Mouse (Mus musculus) CH12.LX (cell line): Measurements from ENCODE around the gene Zfp148. TPM values are rescaled to one million over a fixed set of nuclear protein-coding genes. Genes with fewer than 3 reads are reported as not detected.

Source experiments
- DNase-seq: peaks from one replicate; pipeline ENCODE4 v3.0.0-alpha.2; 2013; ENCODE audit errors: extremely low read depth
- H3K27ac ChIP-seq: 2 replicates; pipeline ENCODE4 v1.5.1; 2012; ENCODE audit warnings: low read depth, mild to moderate bottlenecking, control low read depth, moderate library complexity; ENCODE audit not compliant: insufficient read depth
- H3K27me3 ChIP-seq: replicated peaks from 2 replicates; pipeline ENCODE3; 2012; ENCODE audit warnings: inconsistent platforms
- H3K36me3 ChIP-seq, 2 experiments: replicated peaks in 1 of 2; 2 replicates each; pipeline versions ENCODE3 to v1.6.1; 2012; ENCODE audit warnings: inconsistent platforms in 1 of 2, low read length in 1 of 2, mild to moderate bottlenecking in 1 of 2, mixed read lengths in 1 of 2, moderate library complexity in 1 of 2; ENCODE audit not compliant: control insufficient read depth in 1 of 2, insufficient read depth in 1 of 2
- H3K4me1 ChIP-seq, 2 experiments: 2 replicates each; pipeline ENCODE4 v1.6.1; 2012; ENCODE audit warnings: inconsistent platforms in 1 of 2, moderate library complexity in 1 of 2; ENCODE audit not compliant: insufficient read depth in 2 of 2, control insufficient read depth in 1 of 2
- H3K4me2 ChIP-seq: 2 replicates; pipeline ENCODE4 v1.6.1; 2012; ENCODE audit warnings: low read depth, mild to moderate bottlenecking, control low read depth; ENCODE audit not compliant: poor library complexity, insufficient read depth, severe bottlenecking
- H3K4me3 ChIP-seq, 3 experiments: fragments of 150-350 bp in 1 of 3; sonication (generic) in 1 of 3; replicated peaks in 1 of 3; 2 replicates each; pipeline versions ENCODE3 to v1.5.1; 2011 to 2012; ENCODE audit warnings: low read depth in 2 of 3, low read length in 2 of 3, mild to moderate bottlenecking in 2 of 3, moderate library complexity in 2 of 3, control low read depth in 1 of 3, improper control_type of control experiment in 1 of 3, inconsistent platforms in 1 of 3, mixed read lengths in 1 of 3; ENCODE audit not compliant: poor library complexity in 1 of 3
- H3K79me2 ChIP-seq: replicated peaks from 2 replicates; pipeline ENCODE4 v1.6.1; 2012; ENCODE audit warnings: mild to moderate bottlenecking, moderate library complexity; ENCODE audit not compliant: control insufficient read depth, poor library complexity, insufficient read depth, severe bottlenecking; ENCODE audit errors: extremely low read depth
- H3K9ac ChIP-seq: 2 replicates; pipeline ENCODE4 v1.6.1; 2012; ENCODE audit warnings: low read depth, mild to moderate bottlenecking, control low read depth, moderate library complexity; ENCODE audit not compliant: insufficient read depth
- H3K9me3 ChIP-seq: replicated peaks from 2 replicates; pipeline ENCODE3; 2012; ENCODE audit warnings: low read length, inconsistent platforms, mixed read lengths
- BHLHE40 ChIP-seq: IDR thresholded peaks from 2 replicates; pipeline ENCODE4 v1.6.1; 2011; ENCODE audit warnings: mild to moderate bottlenecking, low read depth, low read length, improper control_type of control experiment
- CHD2 ChIP-seq: IDR thresholded peaks from 2 replicates; pipeline ENCODE4 v1.6.1; 2011; ENCODE audit warnings: low read length, improper control_type of control experiment
- E2F4 ChIP-seq: IDR thresholded peaks from 2 replicates; pipeline ENCODE4 v1.6.1; 2011; ENCODE audit warnings: low read depth, low read length, improper control_type of control experiment; ENCODE audit not compliant: insufficient replicate concordance
- ELF1 ChIP-seq: IDR thresholded peaks from 2 replicates; pipeline ENCODE4 v1.6.1; 2014; ENCODE audit warnings: low read depth, mild to moderate bottlenecking, inconsistent platforms, low read length, improper control_type of control experiment
- EP300 ChIP-seq: IDR thresholded peaks from 2 replicates; pipeline ENCODE4 v1.6.1; 2011; ENCODE audit warnings: low read length, improper control_type of control experiment
- ETS1 ChIP-seq: conservative IDR thresholded peaks from 2 replicates; pipeline ENCODE4 v1.6.1; 2012; ENCODE audit warnings: low read depth, mild to moderate bottlenecking, inconsistent platforms, low read length, improper control_type of control experiment, moderate library complexity
- GABPA ChIP-seq: IDR thresholded peaks from 2 replicates; pipeline ENCODE4 v1.6.1; 2012; ENCODE audit warnings: low read depth, low read length, improper control_type of control experiment, inconsistent platforms; ENCODE audit not compliant: insufficient replicate concordance
- IRF4 ChIP-seq: IDR thresholded peaks from 2 replicates; pipeline ENCODE4 v1.6.1; 2014; ENCODE audit warnings: low read depth, mild to moderate bottlenecking, inconsistent platforms, low read length, improper control_type of control experiment
- JUN ChIP-seq: IDR thresholded peaks from 2 replicates; pipeline ENCODE4 v1.6.1; 2011; ENCODE audit warnings: low read depth, mild to moderate bottlenecking, low read length, improper control_type of control experiment, moderate library complexity; ENCODE audit not compliant: insufficient read depth
- JUND ChIP-seq: conservative IDR thresholded peaks from 2 replicates; pipeline ENCODE4 v1.6.1; 2011; ENCODE audit warnings: low read depth, low read length, improper control_type of control experiment
- MAFK ChIP-seq: IDR thresholded peaks from 2 replicates; pipeline ENCODE4 v1.6.1; 2011; ENCODE audit warnings: low read length, improper control_type of control experiment; ENCODE audit not compliant: insufficient replicate concordance
- MAZ ChIP-seq: IDR thresholded peaks from 2 replicates; pipeline ENCODE4 v1.6.1; 2012; ENCODE audit warnings: low read depth, mild to moderate bottlenecking, inconsistent platforms, low read length, improper control_type of control experiment, moderate library complexity
- MEF2A ChIP-seq: IDR thresholded peaks from 2 replicates; pipeline ENCODE4 v1.6.1; 2014; ENCODE audit warnings: low read depth, mild to moderate bottlenecking, inconsistent platforms, low read length, improper control_type of control experiment, borderline replicate concordance
- NELFE ChIP-seq: IDR thresholded peaks from 2 replicates; pipeline ENCODE4 v1.6.1; 2011; ENCODE audit warnings: low read depth, low read length, improper control_type of control experiment
- NRF1 ChIP-seq: IDR thresholded peaks from 2 replicates; pipeline ENCODE4 v1.6.1; 2014; ENCODE audit warnings: low read depth, mild to moderate bottlenecking, inconsistent platforms, low read length, improper control_type of control experiment, moderate library complexity
- PAX5 ChIP-seq: IDR thresholded peaks from 2 replicates; pipeline ENCODE4 v1.6.1; 2012; ENCODE audit warnings: low read length, inconsistent platforms, mixed read lengths
- POLR2A ChIP-seq: IDR thresholded peaks from 2 replicates; pipeline ENCODE4 v1.6.1; 2011; ENCODE audit warnings: low read depth, mild to moderate bottlenecking, improper control_type of control experiment, low read length
- POLR2AphosphoS2 ChIP-seq: IDR thresholded peaks from 2 replicates; pipeline ENCODE4 v1.6.1; 2011; ENCODE audit warnings: low read depth, low read length, improper control_type of control experiment
- RAD21 ChIP-seq: IDR thresholded peaks from 2 replicates; pipeline ENCODE4 v1.6.1; 2011; ENCODE audit warnings: low read depth, mild to moderate bottlenecking, low read length, improper control_type of control experiment, moderate library complexity
- RCOR1 ChIP-seq: conservative IDR thresholded peaks from 2 replicates; pipeline ENCODE4 v1.6.1; 2012; ENCODE audit warnings: low read depth, mild to moderate bottlenecking, inconsistent platforms, low read length, improper control_type of control experiment
- SIN3A ChIP-seq: IDR thresholded peaks from 2 replicates; pipeline ENCODE4 v1.6.1; 2012; ENCODE audit warnings: low read length, improper control_type of control experiment, inconsistent platforms
- TBP ChIP-seq: conservative IDR thresholded peaks from 2 replicates; pipeline ENCODE4 v1.6.1; 2011; ENCODE audit warnings: low read depth, low read length, improper control_type of control experiment
- TCF12 ChIP-seq: IDR thresholded peaks from 2 replicates; pipeline ENCODE4 v1.6.1; 2014; ENCODE audit warnings: low read depth, mild to moderate bottlenecking, inconsistent platforms, low read length, improper control_type of control experiment
- UBTF ChIP-seq: IDR thresholded peaks from 2 replicates; pipeline ENCODE4 v1.6.1; 2012; ENCODE audit warnings: low read depth, mild to moderate bottlenecking, inconsistent platforms, low read length, improper control_type of control experiment, moderate library complexity
- USF1 ChIP-seq: IDR thresholded peaks from 2 replicates; pipeline ENCODE4 v1.6.1; 2014; ENCODE audit warnings: low read depth, mild to moderate bottlenecking, inconsistent platforms, low read length, improper control_type of control experiment
- USF2 ChIP-seq: conservative IDR thresholded peaks from 2 replicates; pipeline ENCODE4 v1.6.1; 2011; ENCODE audit warnings: low read depth, low read length, improper control_type of control experiment
- ZC3H11A ChIP-seq: IDR thresholded peaks from 2 replicates; pipeline ENCODE4 v1.6.1; 2012; ENCODE audit warnings: low read depth, mild to moderate bottlenecking, inconsistent platforms, low read length, improper control_type of control experiment
- ZNF384 ChIP-seq: IDR thresholded peaks from 2 replicates; pipeline ENCODE4 v1.6.1; 2012; ENCODE audit warnings: low read depth, low read length, improper control_type of control experiment, inconsistent platforms
- dilution Hi-C: fragments of 300-500 bp; cut with MboI; formaldehyde crosslinking; loops from 2 replicates; pipeline ENCODE4 v1.14.3; 2020; ENCODE audit warnings: low sequenced_read_pairs; ENCODE audit not compliant: extremely low pct_unique_long_range_greater_than_20kb, extremely low pct_ligation_motif_present
- in situ Hi-C: fragments of 300-500 bp; cut with MboI; formaldehyde crosslinking; loops from 3 replicates; pipeline ENCODE4 v1.14.3; 2019; ENCODE audit warnings: low sequenced_read_pairs, low pct_ligation_motif_present, low pct_unique_long_range_greater_than_20kb, mixed read lengths
- polyA plus RNA-seq: library from polyadenylated mRNA; unstranded; fragments of >175 nt; gene quantifications from 2 replicates; pipeline ENCODE4 v1.2.1, GENCODE M21; 2012; ENCODE audit warnings: low read depth; ENCODE audit not compliant: insufficient read length
- total RNA-seq, 2 experiments: library from RNA; depleted of rRNA; stranded (reverse); fragments of 300-350 nt in 1 of 2; fragments of >200 nt in 1 of 2; gene quantifications; 2 replicates each; pipeline ENCODE4 v1.2.3; 2012 to 2014

Gene Zfp148
- total and polyA plus RNA-seq, 3 experiments, result 19.5 to 36.6 (median 28.6) TPM

GRCm38 (mm10) chr16:33365772-33366171 lies 14.9 kb upstream of the Zfp148 start:
- dilution Hi-C loops, result no loop called here
- Histone ChIP-seq H3K79me2 (no peaks in the 10 kb centered on the region), H3K9me3 (peaks cover 10% of the 10 kb centered on the region), H3K36me3 (no peaks in the 10 kb centered on the region), H3K27me3 (no peaks in the 10 kb centered on the region), H3K4me3 (no peak overlapping the region)
- in situ Hi-C loops, result no loop called here
- peak; percentile 79 for DNase-seq
- TF ChIP-seq TCF12 (peak; percentile 64; the same call in 1 of the 2 replicates), EP300 (peak; percentile 77), JUN (0 out of 2 replicates have a peak, but pooled peaks have one; percentile 2), IRF4 (peak; percentile 74; the same call in 1 of the 2 replicates), TBP (0 out of 2 replicates have a peak, but pooled peaks have one; percentile 48), USF1 (peak; percentile 85), ELF1 (no peak), SIN3A (no peak; the same call in 1 of the 2 replicates), USF2 (peak; percentile 81), MEF2A (peak; percentile 94), UBTF (no peak), MAFK (no peak), ETS1 (peak; percentile 40; the same call in 1 of the 2 replicates), BHLHE40 (peak; percentile 63), POLR2A (no peak), ZNF384 (no peak), PAX5 (no peak), RAD21 (no peak), GABPA (no peak), MAZ (0 out of 2 replicates have a peak, but pooled peaks have one; percentile 30)
- TF ChIP-seq, all 38 proteins: peak for 11
- Histone ChIP-seq H3K27ac (peak overlapping the region; percentile 2; the same call in 1 of the 2 replicates), H3K4me1 (peaks cover 10 to 31% of the 10 kb centered on the region in 2 experiments), H3K4me2 (peak overlapping the region; percentile 64), H3K9ac (0 out of 2 replicates have a peak overlapping the region, but pooled peaks have one; percentile 11)

- no peak overlapping the region for H3K4me3 ChIP-seq
- H3K27ac ChIP-seq, result no peak overlapping the region
- H3K9me3 ChIP-seq, result peaks cover 2% of the 10 kb centered on the region
- TF ChIP-seq E2F4 (no peak), SIN3A (no peak), CHD2 (no peak), POLR2AphosphoS2 (no peak), JUN (no peak), NRF1 (no peak), UBTF (no peak), NELFE (no peak), POLR2A (no peak), ZNF384 (no peak), IRF4 (no peak), GABPA (no peak), RCOR1 (no peak), ZC3H11A (no peak), MAZ (no peak), TBP (no peak), USF1 (no peak), JUND (no peak)
- H3K27me3 ChIP-seq, result no peaks in the 10 kb centered on the region
- in situ Hi-C loops, result no loop called here
- dilution Hi-C loops, result no loop called here
- H3K9ac ChIP-seq, result no peak overlapping the region
- H3K79me2 ChIP-seq, result no peaks in the 10 kb centered on the region
- H3K36me3 ChIP-seq, result no peaks in the 10 kb centered on the region
- DNase-seq, result no peak
- peaks cover 8 to 31% of the 10 kb centered on the region in 2 experiments for H3K4me1 ChIP-seq
- H3K4me2 ChIP-seq, result no peak overlapping the region
Observed at GRCm38 (mm10) chr16:33368632-33369031, 12.0 kb upstream of the Zfp148 start.
